Mouse (Mus musculus): ENCODE data around the gene Ntn1.
A peak's percentile ranks its signal among the peaks of the same experiment; 100 is the strongest.

Gene Ntn1

GRCm38 (mm10) chr11:68404185-68404584, 3.6 kb upstream of the Ntn1 start:
- no peak for DNase-seq

GRCm38 (mm10) chr11:68401428-68401827, 805 bp upstream of the Ntn1 start:
- no peak for DNase-seq

GRCm38 (mm10) chr11:68400021-68400671, 477 bp downstream of the Ntn1 start:
- peak; percentile 49 for DNase-seq

- DNase-seq, result no peak
Measured at GRCm38 (mm10) chr11:68399548-68400020, 1.0 kb downstream of the Ntn1 start.

GRCm38 (mm10) chr11:68398891-68399547, 1.6 kb downstream of the Ntn1 start:
- no peak for DNase-seq

- no peak for DNase-seq
Measured at GRCm38 (mm10) chr11:68395546-68395945, 5.1 kb downstream of the Ntn1 start.

- DNase-seq, result no peak
Measured at GRCm38 (mm10) chr11:68394749-68395148, 5.9 kb downstream of the Ntn1 start.

GRCm38 (mm10) chr11:68393897-68394490, 6.6 kb downstream of the Ntn1 start:
- DNase-seq, result no peak

GRCm38 (mm10) chr11:68390381-68391287, 10.0 kb downstream of the Ntn1 start:
- no peak for DNase-seq

GRCm38 (mm10) chr11:68389621-68390020, 11.0 kb downstream of the Ntn1 start:
- no peak for DNase-seq

- DNase-seq, result no peak
Measured at GRCm38 (mm10) chr11:68388655-68389015, 12.0 kb downstream of the Ntn1 start.

- DNase-seq, result no peak
Measured at GRCm38 (mm10) chr11:68387971-68388654, 12.5 kb downstream of the Ntn1 start.

GRCm38 (mm10) chr11:68387441-68387760, 13.2 kb downstream of the Ntn1 start:
- no peak for DNase-seq

GRCm38 (mm10) chr11:68386589-68387440, 13.8 kb downstream of the Ntn1 start:
- DNase-seq, result peak; percentile 64

GRCm38 (mm10) chr11:68385921-68386588, 14.6 kb downstream of the Ntn1 start:
- peak; percentile 37 for DNase-seq

GRCm38 (mm10) chr11:68385021-68385821, 15.4 kb downstream of the Ntn1 start:
- DNase-seq, result peak; percentile 28

GRCm38 (mm10) chr11:68384592-68385020, 16.0 kb downstream of the Ntn1 start:
- DNase-seq, result no peak

- DNase-seq, result no peak
Measured at GRCm38 (mm10) chr11:68384131-68384530, 16.5 kb downstream of the Ntn1 start.

GRCm38 (mm10) chr11:68383519-68383918, 17.1 kb downstream of the Ntn1 start:
- DNase-seq, result no peak

GRCm38 (mm10) chr11:68381833-68382232, 18.8 kb downstream of the Ntn1 start:
- no peak for DNase-seq
